Mouse (Mus musculus) thymus, postnatal 4 days (tissue): ENCODE results near the gene Fank1.

Source experiments
- DNase-seq: peaks from one replicate; pipeline ENCODE4 v3.0.0; 2021

Gene Fank1

DNA sequence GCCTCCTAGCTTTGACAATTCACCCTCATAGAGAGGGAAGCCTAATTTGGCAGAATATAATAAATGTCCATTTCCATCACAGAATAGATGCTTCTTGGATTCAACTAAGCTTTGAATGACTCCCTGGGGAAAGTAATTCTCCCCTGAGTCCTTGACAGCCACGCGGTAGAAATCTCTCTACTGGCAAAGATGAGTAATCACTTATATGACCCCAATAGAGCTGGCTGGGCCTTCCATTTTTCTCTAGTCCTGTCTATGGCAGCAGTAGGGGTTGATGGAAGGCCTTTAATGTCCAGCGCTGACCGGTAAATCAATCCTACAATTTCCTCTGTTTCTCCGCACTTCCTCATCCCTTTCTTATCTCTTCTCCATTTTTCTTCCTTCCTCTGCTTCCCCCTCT, 1.5 kb upstream of the Fank1 start:
- DNase-seq: no peak

DNA sequence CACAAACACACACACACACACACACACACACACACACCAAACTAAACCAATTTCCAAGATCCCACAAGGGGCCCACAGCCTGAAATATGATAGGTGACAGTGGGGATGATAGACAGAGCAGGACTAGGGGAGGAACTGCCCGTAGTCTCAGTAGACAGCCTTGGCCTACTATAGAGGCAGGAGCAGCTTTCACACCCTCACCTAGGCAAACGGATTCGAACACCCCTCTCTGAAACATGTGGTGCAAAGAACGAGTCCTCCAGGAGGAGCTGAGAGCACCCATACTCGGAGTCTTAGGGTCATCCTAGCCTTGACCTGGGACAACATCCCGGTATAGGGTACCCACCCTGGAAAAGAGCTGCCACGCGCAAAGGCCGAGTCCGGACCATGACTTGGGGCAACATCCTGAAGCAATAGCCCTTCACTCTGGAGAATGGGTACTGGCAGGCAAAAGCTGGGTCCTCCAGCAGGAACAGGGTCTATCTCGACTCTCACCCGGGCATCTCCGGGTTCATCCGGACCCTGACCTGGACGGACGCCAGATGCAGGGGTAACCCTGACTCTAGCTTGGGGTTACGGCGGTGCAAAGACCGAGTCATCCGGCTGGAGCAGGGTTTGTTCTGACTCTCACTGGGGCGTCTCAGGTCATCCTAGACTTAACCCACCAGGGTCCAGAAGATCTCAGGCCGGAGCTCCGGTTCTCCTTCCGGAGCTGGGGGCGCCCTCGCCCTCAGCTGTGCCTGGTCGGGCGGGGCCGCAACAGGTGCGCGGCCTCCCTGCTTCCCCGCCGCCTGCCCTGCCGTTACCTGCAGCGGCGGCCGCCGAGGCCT, 650 bp upstream of the Fank1 start:
- DNase-seq: no peak

DNA sequence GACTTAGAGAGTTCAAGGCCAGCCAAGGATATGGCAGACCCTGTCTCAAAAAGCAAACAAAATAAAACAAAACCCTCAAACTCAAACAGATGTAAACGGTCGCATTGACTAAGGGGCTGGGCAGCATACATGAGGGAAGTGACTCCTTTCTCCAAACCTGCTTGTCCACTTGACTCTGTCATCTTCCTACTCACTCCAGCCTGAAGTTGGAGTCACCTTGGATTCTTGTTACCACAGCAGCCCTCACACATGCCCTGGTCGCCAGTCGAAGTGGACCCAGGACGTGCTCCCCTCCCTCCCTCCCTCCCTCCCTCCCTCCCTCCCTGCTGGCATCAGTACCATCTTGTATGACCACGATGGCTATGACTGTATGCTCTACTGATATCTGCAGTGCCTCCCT, 4.9 kb downstream of the Fank1 start:
- no peak for DNase-seq

DNA sequence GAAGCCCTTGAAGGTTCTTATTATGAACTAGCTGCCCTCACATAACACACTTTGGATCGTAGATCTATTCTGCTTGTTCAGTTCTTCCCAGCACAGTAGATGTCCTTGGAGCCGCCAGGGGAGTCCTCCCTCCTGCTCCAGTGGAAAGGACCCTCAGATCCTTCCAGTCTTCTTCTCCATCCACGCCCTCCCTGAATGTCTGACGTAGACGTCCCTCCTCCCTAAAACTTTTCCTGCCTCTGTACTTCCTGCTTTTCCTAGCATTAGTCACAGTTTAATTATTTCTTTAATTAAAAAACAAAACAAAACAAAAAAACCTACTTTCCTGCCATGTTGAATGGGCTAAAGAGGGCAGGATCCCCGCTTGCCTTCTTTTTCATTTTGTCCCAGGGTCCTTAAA, 5.3 kb downstream of the Fank1 start:
- DNase-seq: no peak

DNA sequence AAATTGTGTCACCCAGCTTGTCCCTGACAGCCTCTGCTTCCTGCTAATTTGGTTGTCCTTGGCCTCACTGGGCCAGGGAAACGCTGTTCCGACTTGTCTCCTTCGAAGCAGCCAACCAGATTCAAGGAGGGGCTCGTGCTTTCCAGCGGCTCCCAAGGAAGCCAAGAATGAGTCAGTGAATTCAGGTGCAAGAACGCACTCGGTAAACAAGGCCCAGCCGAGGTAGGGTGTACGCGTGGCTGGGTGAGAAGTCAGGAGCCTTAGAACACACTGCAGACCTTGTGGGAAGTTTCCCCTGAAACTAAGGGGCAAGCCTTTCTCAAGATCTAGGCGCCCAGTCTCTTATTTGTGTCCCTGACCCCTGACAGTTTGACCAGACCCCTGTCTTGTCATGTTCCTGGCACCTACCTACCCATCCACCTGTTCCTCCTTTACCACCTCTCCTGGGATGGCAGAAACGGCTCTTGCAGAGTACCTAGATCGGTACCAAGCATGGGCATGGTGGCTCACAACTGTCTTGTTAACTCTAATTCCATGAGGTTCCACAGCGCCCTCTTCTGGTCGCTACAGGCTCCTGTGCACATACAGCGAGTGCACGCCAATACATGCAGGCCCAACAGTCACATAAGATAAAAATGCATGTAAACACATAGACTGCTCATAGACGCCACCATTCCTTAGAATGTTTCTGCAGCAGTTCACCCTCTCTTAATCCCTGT, 6.2 kb downstream of the Fank1 start, which contains the start of gene Dhx32:
TSS of gene Dhx32 (minus strand) at position 10 of the 719 bp plus-strand sequence.
- DNase-seq: peak; percentile 83

DNA sequence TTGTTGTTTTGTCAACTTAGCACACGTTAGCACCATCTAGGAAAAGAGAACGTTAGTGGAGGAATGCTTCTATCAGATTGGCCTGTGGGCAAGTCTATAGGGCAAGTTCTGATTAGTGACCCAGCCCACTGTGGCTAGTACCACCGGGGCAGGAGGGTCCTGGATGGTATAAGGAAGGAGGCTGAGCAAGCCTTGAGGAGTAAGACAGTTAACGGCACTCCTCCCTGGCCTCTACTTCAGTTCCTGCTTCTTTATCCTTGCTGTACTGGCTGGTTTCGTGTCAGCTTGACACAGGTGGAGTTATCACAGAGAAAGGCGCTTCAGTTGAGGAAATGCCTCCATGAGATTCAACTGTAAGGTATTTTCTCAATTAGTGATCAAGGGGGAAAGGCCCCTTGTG, 10.9 kb downstream of the Fank1 start:
- DNase-seq: no peak

DNA sequence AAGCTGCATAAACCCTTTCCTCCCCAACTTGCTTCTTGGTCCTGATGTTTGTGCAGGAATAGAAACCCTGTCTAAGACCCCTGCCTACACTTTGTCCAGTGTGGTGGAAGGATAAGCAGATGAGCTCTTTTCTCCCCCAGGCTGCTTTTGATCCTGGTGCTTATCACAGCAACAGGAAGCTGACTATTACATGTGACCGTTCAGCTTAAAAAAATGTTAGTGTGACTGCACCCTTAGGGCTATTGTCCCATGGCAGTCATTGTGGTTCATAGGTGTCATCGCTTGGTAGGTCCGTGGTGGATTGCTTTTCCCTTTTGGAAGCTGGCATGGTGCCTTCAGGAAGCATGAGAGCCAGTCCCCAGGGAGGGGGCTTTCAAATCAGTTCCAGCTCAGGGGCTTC, 11.5 kb downstream of the Fank1 start:
- no peak for DNase-seq

DNA sequence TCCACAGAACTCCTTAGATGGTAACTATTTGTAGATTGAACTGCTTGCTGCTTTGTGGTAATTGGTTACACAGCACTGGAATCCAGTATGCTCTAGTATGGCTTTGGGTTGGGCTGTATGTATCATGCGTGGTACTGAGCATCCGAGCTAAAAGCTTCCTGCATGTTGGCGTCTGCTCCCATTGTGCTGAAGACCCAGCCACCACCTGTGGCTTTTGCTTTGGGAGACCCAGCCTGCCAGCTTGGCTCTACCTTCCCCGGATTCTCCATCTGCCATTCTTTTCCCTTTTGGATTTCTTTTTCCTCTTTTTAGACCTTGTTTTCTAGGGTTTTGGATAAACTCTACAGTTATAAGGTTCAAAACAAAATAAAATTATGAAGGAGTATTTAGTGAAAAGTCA, 13.5 kb downstream of the Fank1 start:
- no peak for DNase-seq

DNA sequence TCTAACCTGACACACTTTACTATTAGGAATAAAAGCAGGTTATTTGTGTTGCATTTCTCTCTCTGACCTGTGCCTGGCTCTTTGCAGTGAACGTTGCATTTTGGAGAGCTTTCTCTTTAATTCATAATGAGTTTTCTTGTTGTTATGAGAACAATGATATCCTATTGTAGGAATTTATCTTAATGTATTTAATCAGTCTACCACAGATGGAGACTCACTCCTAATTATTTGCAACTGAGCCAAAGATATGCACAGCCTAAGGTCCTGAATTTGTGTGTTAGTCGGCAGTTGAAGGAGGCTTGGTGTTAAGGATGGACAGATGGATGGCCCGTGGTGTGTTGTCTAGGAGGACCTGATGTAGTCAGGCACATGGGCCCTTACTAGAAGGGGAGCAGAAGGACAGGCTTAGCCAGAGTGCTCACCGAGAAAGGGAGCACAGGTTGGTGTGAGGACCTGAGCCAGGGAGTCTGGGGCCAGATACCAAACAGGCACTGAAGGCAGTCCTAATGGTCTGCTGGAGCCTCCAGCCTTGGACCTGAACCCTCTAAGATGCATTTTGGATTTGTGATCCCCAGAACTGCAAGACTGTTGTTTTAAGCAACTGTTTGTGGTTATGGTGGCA, 14.1 kb downstream of the Fank1 start:
- DNase-seq: no peak

DNA sequence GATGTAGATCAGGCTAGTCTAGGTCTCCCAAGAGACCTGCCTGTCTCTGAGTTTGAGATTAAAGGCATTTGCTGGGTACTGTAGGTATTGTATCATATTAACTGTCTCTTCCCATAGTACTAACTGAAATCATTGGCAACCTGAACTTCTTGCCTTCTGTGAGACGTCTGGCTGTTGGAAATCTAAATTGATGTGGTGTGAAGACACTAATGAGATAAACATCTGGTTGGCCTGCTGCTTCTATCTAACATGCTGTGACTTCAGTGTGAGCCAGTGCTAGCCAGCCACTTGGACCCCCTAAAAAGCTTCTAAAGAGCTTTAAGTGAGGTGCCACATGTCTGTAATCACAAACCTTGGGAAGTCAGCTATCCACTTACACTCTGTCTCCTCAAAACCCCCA, 16.1 kb downstream of the Fank1 start:
- DNase-seq: no peak

DNA sequence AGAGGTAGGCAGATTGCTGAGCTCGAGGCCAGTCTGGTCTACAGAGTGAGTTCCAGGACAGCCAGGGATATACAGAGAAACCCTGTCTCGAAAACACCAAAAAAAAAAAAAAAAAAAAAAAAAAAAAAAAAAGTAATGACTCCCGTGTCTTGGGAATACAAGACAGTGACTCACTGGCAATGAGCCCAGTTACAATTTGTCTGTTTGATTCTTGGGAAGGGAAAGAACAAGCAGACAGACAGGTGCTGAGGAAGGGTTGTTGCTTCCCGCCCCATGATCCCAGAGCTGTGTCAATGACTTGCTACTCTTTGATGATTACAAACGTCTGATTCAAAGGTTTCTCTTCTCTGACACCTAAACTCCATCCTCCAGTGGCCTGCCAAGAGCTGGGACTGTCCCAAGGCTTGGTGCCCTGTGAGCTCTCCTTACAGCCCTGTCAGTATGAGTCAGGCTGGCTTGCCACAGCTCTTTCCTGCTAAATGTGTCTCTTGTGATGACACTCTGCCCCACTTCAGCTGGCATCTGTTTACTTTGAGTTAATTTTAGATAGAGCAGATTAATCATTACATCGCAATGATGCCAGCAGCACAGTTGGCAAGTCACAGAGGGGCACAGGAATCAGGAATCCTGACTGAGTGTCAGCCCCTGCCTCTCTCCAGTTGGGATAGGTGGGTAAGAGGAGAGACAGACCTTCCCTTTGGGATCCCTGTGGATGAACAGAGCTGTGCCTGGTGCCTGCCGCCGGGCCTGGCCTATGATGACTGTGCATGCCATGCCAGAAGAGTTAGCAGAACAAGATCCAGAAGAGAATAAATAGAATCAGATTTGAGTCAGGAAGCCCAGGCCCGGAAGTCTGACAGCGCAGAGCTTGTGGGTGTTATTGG, 16.8 kb downstream of the Fank1 start:
- DNase-seq: no peak

DNA sequence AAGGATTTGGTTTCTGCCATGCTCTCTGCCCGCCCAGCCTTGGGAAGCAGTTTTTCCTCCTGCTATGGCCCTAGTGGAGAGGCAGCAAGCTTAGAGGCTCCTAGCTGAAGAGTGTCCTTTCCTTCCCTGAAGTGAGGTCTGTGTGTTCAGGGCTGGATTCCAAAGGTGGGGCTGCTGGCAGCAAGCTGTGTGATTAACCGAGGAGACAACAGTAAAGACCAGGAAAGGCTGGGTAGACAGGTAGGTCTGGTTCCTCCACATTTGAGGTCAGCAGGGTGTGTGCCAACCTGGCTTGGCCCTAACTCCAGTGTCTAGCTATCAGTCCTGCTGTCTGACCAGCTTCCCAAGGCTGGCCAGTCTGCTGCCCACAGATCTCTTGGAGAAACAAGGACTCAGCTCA, 18.1 kb downstream of the Fank1 start:
- no peak for DNase-seq

DNA sequence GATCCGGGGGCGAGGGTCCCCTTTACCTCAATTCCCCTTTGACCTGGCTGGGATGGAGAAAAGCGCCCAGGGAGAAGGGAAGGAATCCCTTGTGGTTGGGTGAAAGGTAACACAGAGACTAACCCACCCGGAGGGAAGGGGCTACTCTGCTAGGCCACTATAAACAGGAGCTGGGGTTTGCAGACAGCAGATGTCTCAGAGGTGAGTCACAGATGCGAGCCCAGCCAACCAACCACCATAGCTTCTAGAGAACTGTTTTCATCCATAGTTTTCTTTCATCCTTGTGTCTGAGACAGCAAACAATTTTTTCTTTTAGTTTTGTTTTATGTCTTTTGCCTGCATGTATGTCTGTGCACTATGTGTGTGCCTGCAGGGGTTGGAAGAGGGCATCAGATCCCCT, 23.3 kb downstream of the Fank1 start:
- DNase-seq: no peak

DNA sequence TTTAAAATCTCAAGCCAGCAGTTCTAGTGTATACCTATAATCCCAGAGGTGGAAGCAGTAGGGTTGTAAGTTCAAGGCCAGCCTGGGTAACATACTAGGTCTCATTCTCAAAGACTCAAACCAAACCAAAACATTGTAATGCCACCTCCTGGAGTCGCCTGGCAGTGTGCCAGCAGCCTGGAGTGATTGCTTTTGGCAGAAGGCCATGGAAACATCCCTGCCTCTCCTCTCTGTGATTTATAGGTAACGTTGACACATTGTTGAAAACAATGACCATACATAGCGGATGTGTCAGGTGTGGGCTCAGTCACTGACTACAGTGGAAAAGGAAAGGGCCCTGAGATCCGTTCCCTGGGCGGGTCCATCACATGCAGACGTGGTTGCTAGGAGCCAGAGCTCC, 25.2 kb downstream of the Fank1 start:
- no peak for DNase-seq

DNA sequence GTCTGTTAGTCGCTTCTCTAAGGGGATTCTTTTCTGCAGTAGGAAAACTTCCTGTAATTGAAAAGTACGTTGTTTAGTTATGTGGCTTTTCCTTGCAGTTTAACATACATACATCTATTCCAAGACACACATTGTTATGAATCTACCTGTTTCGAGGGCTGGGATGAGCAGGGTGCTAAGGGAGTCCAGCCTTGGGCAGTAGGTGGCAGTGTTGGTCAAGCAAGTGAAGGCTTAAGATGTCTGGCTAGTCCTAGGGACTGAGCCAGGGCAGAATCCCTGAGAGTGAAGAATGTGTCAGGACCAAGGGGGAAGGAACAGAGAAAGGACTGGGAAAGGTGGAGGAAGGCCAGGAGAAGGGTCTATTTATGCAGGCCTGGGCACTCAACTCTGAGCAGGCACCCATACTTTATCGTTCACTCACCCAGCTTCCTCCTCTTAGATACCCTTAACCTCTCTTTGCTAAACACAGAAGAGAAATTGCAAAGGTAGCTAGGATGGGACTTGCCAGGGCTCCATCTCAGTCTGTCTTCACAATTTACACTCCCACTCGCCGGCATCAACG, 29.0 kb downstream of the Fank1 start:
- peak; percentile 74 for DNase-seq

DNA sequence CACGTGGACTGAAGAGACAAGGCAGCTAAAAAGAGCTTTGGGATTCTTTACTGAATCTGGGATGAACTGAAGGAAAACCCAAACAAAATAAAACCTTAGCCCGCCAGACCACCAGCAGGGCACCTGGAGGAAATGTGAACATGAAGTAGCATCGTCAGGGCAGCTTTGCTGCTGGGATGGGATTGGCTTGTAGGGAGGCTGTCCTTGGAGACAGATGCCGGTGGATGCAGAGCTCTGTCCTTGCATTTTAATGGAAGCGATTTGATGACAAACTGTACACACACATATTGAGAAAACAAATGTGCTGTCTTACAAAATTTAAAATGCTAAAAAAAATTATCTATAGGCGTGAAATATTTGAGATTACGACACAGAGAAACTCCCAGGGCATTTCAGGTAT, 36.3 kb downstream of the Fank1 start:
- DNase-seq: no peak

DNA sequence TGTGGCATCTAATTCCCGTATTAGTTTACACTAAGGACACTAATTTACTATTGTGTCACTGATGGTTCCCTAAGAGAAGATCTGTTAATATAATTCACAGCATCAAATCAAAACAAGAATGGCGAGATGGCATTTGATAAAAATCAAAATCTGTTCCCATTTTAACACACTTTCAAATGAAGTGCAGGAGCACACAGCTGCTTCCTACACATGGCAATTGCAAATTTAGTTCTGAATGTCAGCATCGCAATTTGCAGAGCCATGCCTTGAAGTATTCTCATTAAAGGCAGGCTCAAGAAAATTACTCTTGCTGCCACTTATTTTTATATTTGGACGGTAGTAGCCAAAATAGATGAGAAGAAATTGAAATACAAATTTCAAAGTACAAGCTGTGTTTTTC, 36.7 kb downstream of the Fank1 start:
- DNase-seq: no peak

DNA sequence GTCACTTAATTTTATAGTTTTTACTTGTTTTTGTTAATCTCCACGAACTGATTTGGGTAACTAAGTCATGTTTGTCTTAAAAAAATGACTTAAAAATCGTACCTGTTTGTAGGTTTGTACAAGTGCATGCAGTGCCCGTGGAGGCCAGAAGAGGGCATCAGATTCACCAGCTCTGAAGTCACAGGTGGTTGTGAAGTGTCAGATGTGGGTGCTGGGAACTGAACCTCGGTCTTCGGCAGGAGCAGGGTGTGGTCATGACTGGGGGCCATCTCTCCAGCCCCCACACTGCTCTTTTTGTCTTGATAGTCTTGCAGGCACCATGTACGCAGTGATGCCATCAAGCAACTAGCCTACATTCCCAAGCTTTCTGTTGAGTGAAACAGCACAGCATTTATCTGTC, 47.1 kb downstream of the Fank1 start:
- DNase-seq: peak; percentile 23

DNA sequence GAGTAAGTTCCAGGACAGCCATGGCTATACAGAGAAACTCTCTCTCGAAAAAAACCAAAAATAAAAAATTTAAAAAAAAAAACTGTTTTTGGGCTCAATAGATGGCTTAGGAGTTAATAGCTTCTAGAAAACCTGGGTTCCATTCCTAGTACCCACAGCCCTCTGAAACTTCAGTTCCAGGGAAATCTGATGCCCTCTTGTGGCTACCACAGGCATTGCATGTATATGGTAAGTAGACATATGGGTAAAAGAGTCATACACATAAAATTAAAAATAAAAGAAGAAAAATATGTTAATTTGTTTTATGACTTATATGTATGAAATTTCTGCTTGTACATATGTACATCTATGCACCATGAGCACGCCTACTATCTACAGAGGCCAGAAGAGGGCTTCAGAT, 47.9 kb downstream of the Fank1 start:
- peak; percentile 63 for DNase-seq

DNA sequence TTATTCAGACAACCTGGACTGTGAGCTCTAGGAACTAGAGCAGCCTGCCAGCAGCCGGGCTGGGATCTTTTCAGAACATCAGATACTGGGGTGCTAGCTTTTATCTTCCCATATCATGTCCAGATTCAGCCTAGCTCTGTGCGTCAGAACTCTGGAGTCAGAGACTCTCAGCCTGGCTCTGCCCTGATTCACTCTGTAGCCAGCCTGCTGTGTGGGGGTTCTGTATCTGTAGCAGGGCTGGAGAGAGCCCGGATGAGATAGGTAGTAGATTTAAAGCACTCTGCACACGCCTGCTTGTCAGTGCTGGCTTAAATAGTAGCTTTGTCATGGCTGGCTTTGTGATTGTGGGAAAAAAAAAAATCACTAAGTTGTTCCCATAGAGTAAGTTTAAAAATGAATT, 51.9 kb downstream of the Fank1 start:
- no peak for DNase-seq

DNA sequence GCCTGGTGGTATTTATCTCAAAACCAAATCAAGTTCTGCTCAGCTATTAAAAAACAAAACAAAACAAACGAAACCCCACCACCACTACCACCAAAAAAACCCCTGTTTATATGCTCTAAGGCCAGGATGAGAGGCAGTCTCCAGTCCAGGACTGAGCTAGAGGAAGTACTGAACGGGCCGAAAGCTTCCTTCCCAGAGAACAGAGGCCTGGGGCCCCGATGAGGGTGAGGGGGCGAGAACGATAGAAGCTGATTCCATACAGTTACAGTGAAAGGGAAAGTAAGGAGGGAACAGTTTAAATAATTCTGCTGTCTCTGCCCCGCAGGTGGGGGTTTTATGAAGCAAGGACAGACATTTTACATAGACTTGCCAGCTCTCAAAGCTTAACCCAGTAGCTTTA, 52.9 kb downstream of the Fank1 start:
- no peak for DNase-seq

DNA sequence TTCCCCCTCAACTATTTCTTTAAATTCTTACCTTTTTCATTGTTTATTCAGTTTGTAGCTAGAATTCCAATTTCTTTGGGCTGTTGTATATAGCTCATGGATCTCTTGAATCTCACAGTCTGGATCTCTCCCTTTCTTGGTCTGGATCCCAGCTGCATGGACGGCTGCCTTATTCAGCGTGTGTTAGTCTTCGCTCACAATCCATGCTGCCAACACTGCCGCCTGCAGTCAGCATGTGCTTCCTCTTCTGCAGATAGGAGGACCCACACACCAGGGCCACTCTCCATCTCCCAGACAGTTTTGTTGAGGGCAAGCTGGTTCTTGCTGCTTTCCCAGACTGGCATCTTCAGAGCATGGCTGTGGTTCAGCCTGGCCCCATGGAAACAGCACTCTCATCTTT, 62.9 kb downstream of the Fank1 start:
- DNase-seq: no peak

DNA sequence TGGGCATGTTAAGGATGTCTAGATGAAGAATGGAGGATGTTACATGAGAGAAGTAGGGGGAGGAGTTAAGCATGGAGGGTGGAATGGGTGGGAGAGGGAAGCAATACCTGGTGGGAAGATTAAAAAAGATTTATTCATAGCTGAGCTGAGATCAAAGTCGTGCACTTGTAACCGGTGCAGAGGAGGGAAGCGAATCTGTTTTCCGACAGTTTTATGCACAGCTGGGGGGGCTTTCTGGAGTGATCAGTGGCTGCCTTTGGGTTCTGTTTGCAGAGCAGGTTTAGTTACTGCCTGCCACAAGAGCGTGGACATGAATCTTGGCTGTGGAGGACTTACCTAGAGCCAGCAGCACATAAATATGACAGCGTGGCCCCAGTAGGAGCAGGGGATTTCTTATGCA, 65.4 kb downstream of the Fank1 start:
- DNase-seq: no peak
